Mouse (Mus musculus) skeletal muscle tissue, adult 2 months (tissue): ENCODE data around the gene Sptan1.
A peak's percentile ranks its signal among the peaks of the same experiment; 100 is the strongest.
"Not testable (repeated sequence)": the region's sequence is repeated elsewhere in the genome, so short reads cannot be mapped to it uniquely, and the experiment has no call there.

ENCODE experiments used
- DNase-seq: peaks from one replicate; pipeline ENCODE4 v3.0.0-alpha.2; 2012; ENCODE audit warnings: low read depth, low spot score

Gene Sptan1

DNA sequence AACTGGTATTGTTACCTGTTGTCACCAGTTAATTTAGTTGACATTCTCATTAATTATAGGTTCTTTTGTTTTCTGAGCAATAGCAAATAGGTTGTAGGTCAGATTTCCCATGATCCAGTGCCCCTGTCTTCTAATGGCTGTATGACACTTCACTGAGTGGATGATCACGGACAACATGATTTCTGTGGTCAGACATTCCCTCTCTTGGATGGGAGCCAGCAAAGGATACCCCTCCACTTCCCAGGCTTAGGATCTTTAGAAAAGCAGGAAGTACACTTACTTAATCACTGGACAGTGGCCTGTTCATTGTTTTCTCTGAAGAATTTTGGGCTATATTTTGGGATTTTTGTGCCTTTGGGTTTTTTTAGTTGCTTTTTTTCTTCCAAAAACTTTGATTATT, 43.7 kb downstream of the Sptan1 start:
- DNase-seq, result no peak

DNA sequence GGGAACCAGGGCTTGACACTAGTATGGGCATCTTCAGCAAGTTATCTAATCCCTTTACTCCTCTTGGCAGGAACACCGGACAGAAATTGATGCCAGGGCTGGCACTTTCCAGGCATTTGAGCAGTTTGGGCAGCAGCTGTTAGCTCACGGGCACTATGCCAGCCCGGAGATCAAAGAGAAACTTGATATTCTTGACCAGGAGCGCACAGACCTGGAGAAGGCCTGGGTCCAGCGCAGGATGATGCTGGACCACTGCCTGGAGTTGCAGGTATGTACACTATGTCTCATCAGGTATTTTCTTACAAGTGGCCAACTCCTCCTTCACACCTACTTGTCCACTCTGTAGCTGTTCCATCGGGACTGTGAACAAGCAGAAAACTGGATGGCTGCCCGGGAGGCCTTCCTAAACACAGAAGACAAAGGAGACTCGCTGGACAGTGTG, 45.5 kb downstream of the Sptan1 start:
- DNase-seq, result peak; percentile 94

- DNase-seq, result peak; percentile 54
These were observed 49.1 kb downstream of the Sptan1 start for GRCm38 (mm10) chr2:30014326-30014966.

GRCm38 (mm10) chr2:30025454-30025853, 60.1 kb downstream of the Sptan1 start:
- no peak for DNase-seq

- no peak for DNase-seq
These were observed 61.6 kb downstream of the Sptan1 start for GRCm38 (mm10) chr2:30026997-30027396.

DNA sequence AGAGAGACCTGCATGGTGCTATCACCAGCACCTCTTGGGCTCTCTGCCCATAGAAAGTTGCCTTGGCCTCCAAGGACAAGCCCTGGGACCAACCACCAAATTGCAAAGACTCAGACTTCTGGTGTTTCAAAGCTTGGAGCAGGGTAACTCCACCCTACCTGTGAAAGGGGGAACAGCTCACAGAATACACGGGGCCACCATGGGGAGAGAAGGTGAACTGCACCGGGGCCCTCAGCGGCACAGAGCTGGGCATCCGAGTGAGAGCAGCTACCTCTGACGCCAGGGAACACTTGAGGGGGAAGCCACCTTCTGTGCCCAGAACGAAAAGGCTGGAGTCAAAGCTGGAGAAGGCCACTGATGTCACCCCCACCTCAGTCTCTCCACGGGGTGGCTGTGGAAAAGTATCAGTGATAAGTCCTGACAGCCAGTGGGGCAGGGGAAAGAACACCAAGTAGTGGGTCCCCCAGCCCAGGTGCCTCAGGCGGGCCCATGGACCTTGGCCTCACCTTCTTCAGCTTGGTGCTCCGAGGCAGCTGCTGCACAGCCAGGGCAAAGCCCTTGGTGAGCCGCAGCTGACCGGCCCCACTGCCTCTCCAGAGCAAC, 67.0 kb downstream of the Sptan1 start:
- DNase-seq, result no peak

DNA sequence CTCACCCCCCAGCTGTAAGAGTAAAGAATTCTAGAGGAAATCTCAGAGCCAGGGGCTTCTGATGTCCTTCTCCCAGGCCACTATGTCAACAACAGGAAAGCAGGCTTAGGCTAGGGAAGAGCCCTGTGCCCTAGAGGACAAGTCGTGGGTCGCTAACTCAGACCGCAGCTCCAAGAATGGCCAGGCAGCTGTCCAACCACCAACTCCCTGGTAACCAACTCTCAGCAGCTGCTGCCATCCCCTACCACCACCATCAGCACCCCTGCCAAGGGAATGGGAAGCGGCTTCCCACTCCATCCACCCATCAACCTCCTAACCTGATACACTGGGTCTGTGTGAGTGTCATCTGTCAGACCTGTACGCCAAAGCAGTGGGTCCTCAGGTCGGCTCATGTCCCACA, 67.6 kb downstream of the Sptan1 start:
- no peak for DNase-seq

DNA sequence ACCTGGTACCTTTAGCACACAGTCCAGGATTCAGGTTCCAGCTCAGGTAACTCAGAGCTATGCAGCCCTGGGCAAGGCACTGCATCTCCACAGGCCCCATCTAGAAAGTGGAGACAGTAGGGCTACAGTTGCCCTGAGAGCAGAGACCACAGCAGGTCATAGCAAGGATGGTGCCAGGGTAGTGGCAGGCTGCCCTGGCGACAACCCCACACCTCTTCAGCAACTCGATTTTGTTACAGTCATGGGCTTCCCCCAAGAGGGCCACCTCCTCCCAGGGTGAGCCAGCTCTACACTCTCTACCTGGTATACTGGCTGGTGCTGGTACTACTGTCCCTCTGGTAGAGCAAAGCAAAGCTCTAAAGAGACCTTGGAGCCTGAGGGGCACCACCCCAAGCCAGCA, 72.4 kb downstream of the Sptan1 start:
- DNase-seq, result no peak

- no peak for DNase-seq
These were observed 73.0 kb downstream of the Sptan1 start for GRCm38 (mm10) chr2:30038370-30038769.

DNA sequence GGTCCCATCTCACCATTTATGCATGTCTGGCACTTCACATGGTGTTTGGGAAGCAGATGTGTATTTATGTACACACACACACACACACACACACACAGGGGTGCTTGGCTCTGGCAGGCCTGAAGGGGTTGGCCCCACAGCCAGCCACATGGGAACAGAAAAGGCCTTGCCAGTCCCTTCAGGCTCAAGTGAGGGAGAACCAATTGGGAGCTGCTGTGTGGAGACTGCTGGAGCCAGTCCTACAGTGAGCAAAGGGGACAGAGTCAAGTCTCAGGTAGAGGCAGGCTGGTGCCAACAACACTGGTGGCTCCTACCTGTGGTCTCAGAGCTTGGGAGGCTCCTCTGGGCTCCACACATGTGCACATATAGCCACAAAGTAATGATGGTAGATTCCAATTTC, 74.3 kb downstream of the Sptan1 start:
- no peak for DNase-seq

GRCm38 (mm10) chr2:30042445-30042844, 77.1 kb downstream of the Sptan1 start:
- peak; percentile 46 for DNase-seq

DNA sequence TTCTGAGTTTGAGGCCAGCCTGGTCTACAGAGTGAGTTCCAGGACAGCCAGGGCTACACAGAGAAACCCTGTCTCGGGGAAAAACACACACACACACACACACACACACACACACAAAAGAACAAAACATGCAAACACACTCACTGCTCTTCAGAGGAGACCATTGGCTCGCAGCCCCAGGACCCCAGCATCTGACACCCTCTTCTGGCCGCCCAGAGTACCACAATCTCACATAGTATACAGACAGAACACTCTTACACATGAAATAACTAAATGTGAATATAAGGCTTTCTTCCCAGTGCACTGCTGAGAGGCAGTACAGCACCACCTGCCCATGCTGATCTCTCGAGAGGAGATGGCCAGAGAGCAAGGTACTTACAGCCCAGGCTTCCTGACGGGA, 79.2 kb downstream of the Sptan1 start:
- DNase-seq, result no peak

GRCm38 (mm10) chr2:30047127-30047526, 81.8 kb downstream of the Sptan1 start:
- no peak for DNase-seq

DNA sequence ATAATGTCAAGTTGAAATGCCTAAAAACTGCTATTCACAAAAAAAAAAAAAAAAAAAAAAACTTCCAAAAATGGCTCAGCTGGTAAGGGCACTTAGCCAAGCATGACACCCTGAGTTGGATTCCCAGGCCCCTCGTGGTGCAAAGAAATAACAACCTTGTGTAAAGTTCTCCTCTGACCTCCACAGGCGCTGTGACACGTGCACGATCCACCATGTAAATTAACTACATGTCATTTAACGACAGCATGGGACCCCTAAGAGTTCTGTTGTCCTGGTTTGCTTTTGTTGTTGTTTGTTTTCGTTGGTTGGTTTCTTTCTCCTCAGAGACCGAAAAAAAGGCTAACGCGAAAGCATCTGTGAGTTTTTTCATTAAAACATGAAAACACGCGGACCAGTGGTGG, 82.7 kb downstream of the Sptan1 start:
- no peak for DNase-seq

DNA sequence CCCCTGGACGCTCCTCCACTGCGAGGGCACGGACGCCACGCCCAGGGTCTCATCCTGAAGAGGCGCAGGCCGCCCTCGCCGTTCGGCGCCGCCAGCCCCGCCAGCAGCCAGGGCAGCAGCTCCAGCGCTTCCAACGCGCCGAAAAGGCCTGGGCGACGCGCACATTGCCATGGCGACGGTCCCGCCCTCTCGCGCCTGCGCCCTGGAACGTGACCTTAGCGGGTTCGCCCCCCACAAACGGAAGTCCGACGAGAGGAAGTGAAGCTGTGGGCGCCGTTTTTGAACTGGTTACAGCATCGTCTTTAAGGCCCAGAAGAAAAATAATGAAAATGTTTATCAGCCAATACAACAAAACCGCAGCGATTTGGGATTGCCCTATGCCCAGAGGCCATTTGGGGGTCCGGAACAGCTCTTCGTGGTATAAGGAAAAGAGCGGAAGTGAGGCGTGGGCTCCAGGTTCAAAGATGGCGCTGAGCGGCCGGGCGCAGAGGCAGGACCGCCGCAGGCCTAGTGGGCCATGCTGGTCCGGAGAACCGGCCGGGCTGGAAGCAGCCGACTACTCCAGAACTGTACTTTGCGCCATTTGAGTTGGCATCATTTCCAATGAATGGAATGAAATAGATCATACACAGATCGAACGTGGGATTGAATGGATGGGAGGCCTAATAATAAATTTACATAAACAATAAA, 83.5 kb downstream of the Sptan1 start, which contains the start of gene Wdr34:
Gene Wdr34 (minus strand): TSS at position 183 of the 690 bp plus-strand sequence.
- peak; percentile 93 for DNase-seq

- DNase-seq, result no peak
These were observed 84.5 kb downstream of the Sptan1 start for GRCm38 (mm10) chr2:30049831-30050230.

GRCm38 (mm10) chr2:30051992-30052761, 86.8 kb downstream of the Sptan1 start:
- no peak for DNase-seq

GRCm38 (mm10) chr2:30055310-30055709, 90.0 kb downstream of the Sptan1 start:
- not testable (repeated sequence) for DNase-seq

GRCm38 (mm10) chr2:30056736-30057135, 91.4 kb downstream of the Sptan1 start:
- DNase-seq, result no peak

GRCm38 (mm10) chr2:30057223-30057904, 92.0 kb downstream of the Sptan1 start, which contains the start of gene Set:
TSS of gene Set (plus strand) at chr2:30057378.
- DNase-seq, result no peak

GRCm38 (mm10) chr2:30058418-30058817, 93.1 kb downstream of the Sptan1 start:
- no peak for DNase-seq
